Mouse (Mus musculus): ENCODE data around the gene Eefsec.
A peak's percentile ranks its signal among the peaks of the same experiment; 100 is the strongest.

Gene Eefsec

DNA sequence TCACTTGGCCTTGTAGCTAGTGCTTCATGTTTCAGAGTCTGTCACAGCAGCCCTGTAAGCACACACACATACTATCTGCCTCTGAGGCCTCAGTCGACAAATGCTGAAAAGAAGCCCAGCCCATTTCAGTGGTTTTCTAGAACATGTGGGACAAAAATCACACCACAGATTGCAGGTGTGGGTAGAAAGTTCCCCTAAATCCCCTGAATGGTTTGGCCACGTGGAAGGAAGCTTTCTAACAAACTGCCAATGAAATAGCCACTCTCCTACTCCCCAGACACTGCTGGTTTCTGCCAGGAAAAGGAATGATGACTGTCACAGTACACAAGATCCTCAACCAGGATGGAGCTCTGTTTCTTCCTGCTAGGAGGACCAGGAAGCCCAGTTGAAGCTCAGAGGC is 33.7 kb downstream of the Eefsec start:
- no peak for DNase-seq

DNA sequence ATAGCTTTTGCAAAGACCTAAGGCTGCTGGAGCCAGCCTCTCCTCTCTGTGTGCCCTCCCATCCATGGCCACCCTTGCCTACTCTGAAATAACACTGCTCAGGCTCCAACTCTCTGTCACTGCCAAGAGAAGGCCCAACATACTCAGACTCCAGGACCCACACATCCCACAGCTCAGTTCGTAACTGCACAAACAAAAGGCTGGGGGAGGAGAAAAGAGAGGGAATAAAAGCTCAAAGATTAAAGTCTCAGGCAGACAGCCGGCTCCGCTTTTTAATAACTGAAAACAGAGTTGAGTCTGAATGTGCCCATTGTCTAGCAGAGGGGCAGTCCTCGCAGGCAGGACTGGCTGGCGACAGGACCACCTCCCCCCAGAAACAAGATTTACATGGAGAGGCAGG is 36.8 kb downstream of the Eefsec start:
- DNase-seq, result no peak

DNA sequence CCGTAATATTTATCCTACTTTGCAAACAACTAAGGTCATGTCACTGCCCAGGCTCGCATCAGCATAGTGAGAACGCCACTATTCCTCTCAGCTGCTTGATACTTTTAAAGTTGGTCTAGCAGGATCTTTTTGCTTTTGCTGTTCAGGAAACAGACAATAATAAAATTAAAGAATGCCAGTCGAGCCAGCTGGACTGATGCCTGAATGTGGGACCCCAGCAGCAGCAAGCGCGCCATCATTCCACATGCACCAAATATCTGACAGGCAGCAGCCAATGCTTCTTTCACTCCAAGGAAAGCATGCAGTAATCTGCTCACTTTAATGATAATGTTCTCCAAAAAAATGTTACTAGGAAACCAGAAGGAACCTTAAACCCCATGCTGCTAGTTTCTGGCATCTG is 45.9 kb downstream of the Eefsec start:
- DNase-seq, result no peak

DNA sequence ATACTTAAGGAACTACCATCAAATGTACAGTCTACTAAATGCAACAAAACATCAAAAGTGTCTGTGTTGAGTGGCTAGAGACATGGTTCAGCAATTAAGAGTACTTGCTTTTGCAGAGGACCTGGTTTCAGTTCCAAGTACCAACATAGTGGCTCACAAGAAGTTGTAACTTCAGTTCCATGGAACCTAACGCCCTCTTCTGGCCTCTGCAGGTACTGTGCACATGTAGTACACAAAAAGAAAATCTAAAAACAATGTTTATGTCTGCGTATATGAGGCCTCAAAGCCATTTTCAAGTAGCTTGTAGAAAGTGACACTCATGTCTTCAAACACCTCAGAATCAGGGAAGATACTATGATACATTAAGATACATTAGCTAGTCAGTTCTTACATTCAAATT is 48.4 kb downstream of the Eefsec start:
- DNase-seq, result no peak

DNA sequence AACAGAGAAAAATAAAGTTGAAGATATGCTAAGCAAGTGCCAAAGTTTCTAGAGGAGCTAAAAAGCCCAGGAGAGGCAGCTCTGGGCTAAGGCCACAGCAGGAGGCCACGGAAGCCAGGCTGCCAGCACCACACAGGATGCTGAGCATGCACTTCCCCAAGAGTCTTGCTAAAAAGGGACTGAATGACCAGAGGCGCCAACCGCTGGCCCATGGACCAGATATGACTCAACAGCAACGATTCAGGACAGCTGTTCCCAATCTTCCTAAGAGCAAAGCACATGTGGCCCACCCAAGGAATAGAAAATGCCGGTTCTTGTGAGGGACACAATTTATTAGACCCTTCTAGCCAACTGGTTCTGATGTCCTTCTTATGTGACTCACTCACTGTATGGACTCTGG is 57.4 kb downstream of the Eefsec start:
- DNase-seq, result no peak

DNA sequence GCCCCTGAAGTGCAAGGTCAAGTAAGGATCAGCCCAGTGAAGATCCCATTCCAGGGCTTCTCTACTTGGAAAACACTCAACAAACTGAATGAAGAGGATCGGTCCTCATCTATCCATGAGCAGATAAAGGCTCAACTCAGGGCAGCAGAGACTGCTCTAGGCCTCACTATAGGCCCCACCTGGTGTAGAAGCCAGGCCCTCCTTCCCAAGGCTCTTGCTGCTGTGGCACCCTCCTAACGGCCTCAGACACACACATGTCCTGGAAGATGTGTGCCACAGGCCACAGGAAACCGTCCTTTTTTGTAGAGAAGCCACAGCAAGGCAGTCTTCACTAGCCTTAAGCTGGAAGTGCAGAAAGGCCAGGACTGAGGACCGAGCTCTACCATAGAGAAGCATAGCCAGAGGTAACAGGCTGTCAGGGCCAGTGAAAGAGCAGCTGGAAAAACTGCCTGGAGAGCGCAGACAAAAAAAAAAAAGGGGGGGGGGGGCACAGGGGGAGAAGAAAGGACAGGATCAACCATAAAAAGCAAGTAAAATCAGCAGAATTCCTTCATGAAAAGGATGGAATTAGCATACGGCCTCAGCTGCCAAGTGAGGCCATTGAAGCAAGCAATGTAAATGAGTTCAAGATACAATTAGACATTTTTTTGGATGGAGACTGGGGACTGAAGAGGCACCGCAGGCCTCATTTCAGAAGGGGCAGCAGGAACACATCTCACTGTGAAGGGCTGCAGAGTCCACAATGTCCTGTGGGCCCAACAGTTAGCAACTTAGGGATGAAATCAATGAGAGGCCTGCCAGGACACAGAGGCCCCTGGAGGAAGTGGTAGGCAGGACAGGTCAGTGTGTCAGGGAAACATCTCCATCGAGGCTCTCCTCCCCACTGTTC is 58.3 kb downstream of the Eefsec start:
- no peak for DNase-seq

DNA sequence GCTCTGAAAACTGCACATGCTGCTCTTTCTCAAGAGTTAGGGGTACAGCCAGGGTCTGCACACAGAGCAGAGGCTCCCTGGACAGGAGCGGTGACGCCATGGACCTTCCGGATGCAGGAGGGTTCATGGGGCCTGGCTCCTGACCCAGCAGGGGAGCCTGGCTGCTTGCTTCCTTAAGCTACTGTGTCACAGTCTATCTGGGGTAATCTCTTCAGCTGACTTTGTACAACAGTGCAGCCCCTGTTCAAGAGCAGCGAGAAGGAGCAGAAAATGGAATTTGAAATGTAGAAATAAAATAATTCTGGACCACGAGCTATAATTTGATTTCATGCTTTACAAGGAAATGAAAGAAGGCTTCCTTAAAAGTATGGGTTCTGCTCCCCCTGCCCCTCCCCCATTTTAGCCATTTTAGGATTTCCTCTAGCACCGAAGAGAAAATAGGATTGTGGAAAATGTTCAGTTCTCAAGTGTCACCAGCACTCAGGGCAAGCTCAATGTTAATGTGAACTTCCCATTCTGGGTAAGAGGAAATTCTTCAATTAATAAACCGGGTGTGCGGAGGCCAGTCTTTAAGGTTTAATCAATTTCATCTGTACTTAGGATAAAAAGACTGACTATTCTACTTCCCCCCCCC is 61.8 kb downstream of the Eefsec start:
- DNase-seq, result no peak

DNA sequence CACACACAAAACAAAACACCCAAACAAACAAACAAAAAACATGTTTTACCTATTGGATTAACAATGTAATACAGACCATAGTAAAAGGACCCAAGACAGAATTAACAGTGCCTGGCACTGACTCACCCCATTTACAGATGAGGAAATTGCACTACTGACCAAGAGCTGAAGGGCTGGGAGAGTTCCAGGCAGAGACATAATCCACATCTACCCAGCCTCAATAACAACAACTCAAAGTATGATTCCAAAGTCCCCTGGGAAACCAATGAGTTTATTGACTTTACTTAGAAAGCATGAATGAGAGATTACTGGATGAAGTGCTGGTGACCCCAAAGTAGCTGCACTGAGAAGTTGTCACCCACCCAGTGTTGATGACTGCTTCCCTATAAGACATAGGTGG is 62.6 kb downstream of the Eefsec start:
- no peak for DNase-seq

DNA sequence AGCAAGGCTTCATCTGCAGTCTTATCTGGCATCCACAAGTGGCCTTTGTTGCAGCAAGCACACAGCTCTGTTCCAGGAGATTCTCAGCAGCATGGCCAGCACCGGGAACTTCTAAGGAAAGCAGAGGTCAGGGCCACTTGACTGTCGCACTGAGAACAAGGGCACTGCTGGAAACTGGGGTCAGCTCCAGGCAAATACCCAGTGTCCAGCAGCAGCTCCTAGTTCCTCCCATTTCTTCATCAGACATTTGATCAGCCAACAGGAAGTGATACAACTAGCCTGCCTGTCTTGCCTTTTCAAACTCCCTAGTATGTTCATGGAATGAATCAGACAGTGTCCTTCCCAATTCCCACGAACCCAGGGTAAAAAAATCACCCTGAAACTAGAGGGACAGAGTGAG is 66.6 kb downstream of the Eefsec start:
- no peak for DNase-seq

DNA sequence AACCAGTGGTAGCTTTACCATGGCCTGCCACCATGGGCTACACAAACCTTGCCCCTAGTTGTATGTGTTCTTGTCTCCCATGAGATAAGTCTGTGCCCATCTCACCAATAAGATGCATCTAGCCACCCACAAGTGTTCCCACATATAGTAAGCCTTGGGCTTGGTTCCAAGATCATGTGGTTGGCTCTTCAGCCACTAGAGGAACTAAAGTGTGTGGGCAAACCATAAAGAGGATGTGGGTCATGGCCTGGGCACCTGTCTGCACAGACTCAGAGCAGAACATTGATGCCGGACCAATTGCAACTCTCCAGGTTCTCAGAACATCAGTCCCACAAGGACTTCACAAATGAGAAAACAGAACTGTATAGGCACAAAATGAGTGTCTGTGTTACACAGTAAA is 67.5 kb downstream of the Eefsec start:
- DNase-seq, result no peak

DNA sequence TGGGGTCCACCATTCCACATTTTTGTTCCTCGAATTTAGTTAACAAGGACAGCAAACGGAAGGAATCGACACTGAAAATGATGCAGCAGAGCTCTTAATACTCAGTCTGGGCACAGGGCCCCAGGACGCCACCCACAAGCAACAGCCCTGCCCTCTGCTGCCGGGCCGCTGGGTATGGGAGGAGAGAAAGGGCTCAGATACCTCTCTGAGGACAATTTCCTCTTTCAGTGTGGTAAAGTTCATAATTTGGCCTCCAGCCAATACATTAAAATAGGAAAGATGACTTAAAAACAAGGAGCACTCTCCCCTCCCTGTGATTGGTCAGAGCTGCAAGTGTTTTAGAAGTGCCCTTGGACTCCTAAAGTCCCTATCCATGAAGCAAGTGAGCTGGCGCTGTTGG is 72.1 kb downstream of the Eefsec start:
- no peak for DNase-seq

DNA sequence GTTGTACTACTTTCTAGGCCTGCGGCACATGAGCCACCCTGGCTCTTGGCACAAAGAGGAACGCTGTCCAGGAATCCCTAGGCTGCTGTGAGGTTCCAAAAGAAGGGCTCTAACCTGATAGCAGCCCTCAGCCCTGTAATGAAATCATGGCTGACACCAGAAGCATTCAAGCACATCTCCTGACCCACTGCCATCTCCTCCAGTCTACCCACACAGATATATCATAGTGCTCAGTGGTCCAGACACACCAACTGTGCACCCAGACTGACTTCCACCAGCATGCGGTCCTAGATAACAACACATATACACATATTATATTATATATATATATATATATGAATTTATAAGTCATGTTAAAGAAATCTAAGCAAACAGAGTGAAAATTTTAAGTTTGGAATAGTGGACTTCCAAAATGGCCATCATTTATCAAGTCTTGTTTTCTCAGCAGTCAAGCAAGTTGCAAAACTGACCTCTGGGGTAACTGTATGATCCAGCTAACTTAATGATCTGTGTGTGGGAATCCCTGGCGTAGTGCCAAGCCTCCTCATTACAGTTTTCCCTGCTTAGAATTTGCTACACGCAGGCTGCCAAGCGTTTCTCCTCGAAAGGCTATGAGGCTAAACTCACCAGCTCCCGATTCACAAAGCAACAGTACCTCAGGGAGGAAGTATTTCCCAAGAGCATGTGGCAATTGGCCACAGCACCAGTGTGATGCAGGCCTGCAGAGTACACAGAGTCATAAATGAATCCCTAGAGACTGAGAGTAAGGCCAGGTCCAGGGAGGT is 76.3 kb downstream of the Eefsec start:
- no peak for DNase-seq

DNA sequence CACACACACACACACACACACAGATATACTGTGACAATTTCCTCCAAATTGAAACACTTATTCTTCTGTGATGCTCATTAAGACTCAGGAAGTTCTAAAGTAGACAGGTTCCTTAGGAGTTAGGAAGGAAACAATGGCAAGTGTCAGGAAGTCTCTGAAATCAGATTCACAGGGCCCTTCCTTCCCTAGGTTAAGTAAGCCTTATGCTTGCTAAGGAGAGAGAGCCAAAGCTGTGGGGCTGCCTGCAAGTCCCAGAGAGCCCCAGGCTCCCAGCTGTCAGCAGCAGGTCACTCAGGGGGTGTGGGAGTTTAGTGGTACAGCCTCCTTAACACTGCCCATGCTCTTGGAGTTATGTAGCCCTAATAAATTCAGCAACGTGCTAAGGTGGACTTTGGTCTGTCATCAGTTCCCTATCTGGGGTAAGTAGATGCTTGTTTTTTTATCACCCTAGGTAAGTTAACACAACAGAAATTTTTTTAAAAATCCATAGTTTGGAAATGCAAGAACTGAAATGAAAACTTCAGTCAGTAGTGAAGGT is 82.8 kb downstream of the Eefsec start:
- no peak for DNase-seq

DNA sequence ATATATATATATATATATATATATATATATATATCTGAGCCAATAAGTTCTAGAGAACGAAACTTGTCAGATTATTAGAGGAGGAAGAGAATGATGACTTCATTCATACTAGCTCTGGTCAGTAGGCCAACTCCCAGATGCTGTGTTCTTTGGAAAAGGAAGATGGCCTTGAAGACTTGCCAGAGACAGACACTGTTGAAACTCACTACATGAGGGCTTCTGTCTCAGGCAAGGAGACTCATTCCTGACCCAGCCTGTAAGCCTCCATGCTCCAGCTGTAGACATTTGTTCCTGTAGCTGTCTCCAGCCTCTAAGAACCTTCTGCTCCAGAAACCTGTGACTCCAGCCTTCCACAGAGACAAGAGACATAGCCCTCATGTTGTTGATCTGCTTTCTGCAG is 85.2 kb downstream of the Eefsec start:
- no peak for DNase-seq

DNA sequence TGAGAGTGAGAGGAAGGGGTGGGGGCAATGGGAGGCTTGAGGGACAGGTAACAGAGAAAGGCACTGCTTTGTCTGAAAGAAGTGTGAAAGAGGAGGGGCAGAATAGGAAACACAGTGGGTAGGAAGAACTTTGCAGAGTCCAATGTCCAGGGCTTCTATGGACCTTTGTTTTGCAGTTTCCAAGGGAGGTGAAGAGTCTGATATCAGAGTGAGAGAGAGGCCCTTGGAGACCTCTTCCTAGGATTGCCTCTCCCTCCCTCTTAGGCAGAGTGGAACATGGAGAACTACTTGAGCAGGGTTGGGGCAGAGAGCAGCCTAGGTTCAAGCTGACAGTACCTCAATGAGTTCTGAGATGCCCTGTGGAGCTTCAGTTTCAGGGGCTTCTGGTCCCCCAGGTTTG is 88.1 kb downstream of the Eefsec start:
- no peak for DNase-seq

DNA sequence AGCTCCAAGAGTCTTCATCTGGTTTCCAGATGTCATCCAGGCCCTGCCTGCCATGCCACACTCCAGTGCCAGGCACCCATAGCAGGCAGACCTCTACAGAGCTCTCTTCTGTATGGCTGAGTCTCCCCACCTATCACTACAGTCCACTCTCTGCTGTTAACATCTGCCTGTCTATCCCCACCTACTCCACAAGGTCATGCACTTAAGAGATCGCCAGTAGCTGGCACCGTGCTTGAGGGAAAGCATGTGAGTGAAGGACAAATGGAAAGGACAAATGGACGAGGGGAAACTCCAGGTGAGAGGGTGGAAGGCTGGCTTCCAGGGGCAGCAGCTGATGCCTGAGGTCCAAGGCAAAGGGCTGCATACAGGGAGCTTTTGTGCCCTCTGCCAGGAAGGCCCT is 90.5 kb downstream of the Eefsec start:
- no peak for DNase-seq

DNA sequence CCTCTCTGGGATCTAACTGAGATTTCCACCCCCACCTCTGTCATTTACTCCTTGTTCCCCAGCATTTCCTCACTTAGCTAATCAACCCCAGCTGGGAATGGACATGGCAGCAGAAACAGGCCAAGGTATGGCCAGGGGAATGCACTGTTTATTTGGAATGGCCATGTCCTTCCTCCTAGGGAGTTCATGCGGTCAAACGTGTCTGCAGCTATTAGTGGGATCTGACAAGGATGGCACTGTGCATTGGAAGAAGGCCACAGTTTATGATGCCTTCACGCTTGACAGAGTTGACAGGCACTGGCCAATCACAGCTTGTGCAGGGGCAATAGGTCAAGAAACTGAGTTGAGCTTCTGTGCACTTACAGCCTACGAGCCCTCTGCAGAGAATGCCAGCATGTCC is 93.8 kb downstream of the Eefsec start:
- DNase-seq, result peak in 1 of 2 experiments; percentile 13

DNA sequence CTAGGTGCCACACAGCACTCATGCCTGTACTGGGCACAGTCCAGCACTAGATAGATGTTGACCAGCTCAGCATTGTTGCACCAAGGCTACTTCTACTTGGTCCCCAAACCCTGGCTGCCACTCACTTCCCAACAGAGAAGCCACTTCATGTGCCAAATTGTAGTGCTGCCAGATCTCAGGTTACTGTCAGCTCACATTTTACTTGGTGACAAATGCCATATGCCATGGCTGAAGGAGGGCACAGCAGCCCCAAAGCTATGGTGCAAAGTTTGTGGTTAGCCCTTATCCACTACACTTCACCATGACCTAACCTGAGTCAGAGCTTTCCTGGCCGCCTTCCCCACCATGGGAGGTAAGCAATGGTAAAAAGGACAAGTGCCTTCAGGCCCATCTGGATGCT is 99.6 kb downstream of the Eefsec start:
- DNase-seq, result peak; percentile 69 to 78

DNA sequence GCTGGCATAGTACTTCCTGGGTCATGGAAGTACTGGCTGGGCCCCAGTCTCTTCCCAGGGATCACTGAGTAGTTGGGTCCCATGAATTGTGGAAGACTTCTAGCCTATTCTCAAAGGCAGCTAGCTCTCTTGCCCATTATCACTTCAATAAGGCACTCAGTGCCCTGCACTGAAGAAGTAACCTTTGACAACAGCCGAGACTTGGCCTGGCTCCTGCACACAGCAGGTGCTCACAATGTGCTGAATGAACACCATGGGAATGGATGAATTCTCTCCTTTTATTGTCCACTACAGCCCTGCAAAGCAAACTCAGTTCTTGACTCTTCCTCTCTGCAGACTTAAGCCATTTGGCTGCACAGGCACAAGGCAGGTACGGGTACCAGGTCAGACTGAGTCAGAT is 101.0 kb downstream of the Eefsec start:
- peak; percentile 72 to 83 for DNase-seq

DNA sequence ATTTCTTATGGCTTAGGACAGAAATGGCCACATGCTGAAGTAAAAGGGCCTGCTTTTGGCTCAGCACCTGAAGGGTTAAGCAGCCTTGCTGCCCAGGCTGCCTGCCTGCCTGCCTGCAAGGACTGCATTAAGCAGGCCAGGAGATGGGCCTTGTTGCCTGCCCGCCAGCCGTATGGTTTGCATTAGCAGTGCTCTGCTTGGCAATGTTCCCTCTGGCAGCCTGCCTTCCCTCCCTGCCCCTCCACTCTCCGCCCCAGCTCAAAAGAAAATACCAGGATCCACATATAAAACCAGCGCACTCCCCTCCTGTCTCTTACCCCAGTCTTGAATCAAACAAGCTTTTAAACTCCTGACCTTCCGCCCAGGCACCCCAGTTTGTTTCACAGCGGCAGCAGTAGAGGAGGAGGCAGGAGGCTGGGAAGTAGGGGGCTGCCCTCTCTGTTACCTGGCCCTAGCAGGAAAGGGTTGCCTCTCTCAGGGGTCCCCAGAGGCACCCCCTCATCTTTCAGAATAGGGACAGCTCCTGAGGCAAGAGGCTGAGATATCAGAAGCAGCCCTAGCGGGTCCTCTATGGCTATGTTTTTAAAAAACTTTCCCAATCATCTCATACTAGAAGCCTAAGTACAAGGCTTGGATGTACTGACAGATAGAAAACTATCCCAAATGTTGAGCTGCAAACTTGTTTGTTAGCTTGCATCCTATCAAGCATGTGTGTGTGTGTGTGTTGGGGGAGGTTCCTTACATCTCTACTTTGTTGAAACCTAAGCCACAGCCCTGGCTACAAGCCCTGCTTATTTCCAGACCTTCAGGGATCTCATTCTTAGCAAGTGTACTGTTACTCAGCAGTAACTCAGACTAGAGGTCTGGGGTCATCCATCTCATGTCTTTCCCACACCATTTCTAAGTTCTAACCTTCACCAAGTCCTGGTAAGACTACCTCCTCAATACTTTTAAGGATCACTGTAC is 102.6 kb downstream of the Eefsec start:
- peak; percentile 69 to 71 for DNase-seq

DNA sequence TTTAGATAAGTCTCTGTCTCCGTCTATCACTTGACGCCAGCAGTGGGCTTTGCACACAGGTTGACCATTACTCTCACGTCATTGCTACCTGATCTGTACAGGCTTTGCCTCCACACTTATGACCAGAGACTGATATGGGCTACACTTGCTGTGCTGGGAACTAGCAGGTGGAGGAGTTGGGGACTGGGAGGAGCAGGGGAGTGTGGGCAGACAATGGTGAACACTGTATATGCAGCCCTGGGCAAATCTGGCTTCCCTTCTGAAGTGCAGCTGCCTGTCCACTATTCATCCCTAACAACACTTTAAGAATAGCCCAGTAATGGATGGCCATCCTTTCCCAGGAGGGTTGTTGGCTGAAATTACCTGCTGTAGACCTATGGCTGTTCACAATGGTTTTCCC is 103.4 kb downstream of the Eefsec start:
- DNase-seq, result no peak

DNA sequence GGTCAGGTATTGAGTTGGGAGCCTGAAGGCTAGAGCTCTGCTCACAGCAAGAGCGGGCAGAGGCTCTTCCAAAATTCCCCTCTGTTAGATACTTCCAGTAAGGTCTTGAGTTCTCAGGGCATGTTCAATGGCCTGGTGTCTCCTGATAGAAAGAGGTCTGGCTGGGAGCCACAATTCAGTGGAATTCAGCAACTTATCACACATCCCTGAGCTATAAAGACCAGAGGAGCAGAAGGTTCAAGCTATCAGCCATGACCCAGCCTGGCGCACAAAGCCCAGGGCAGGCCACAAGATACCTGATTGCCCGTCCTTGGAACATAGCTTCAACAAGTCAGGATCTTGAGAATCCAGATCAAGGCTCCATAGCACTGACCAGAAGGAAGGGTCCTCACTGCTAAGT is 105.2 kb downstream of the Eefsec start:
- DNase-seq, result no peak
